Mouse (Mus musculus) spleen, adult 2 months (tissue): ENCODE measurements at regions not wholly inside any gene's neighbourhood (a gene's known extent, or its start where the extent isn't known, plus 50 kb on each side); places are given as distances from the start of the nearest gene placed in this dataset.
A peak's percentile ranks its signal among the peaks of the same experiment; 100 is the strongest.

Source experiments
- CTCF ChIP-seq: fragments of 200-500 bp; IDR thresholded peaks from 2 replicates; pipeline ENCODE4 v1.5.1; 2011; ENCODE audit warnings: mild to moderate bottlenecking, inconsistent platforms; ENCODE audit not compliant: insufficient read depth, insufficient read length, insufficient replicate concordance; ENCODE audit errors: extremely low read depth
- POLR2A ChIP-seq: fragments of 200-500 bp; IDR thresholded peaks from 2 replicates; pipeline ENCODE4 v1.6.1; 2011; ENCODE audit warnings: low read depth, low read length, inconsistent platforms

DNA sequence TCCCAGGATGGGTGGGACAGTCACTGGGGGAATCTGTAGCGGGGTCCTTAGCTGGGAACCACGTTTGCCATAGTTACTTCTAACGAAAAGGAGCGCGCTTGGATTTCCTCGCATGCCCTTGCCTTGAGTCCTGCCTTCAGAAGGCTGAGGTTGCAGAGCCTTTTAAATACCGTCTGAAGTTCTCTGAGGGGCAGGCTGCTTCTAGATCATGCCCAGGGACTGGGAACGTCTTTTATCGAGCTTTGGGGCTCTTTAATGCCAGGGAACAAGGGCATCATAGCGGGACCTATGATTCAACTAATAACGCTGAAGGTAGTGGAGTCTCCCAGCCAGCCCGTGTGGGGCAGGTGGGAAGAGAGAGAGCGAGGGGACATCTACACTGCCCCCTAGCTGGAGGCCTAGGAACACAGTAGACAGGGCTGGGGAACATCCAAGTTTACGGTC lies 369.1 kb downstream of the Vrk1 start:
- TF ChIP-seq CTCF (peak; percentile 16; the same call in 1 of the 2 replicates), POLR2A (no peak)
